9 mouse cellular contexts compared by ENCODE assay signal in genomic region chr17:46433627-46434026, GRCm38 (mm10). TPM values are rescaled to one million over a fixed set of nuclear protein-coding genes. Genes with fewer than 3 reads are reported as not detected.
DNase-seq lines count a peak whose midpoint lies in the region; ATAC-seq and TF ChIP-seq lines count a peak whose summit lies in the region.
"Had no signal": no experiment of that assay in that cellular context is flagged by ENCODE, and none has a peak within 500 bp of the region (broad histone marks: within the 10 kb centered on the region; RNA-seq: fewer than 3 reads in every experiment).

No protein-coding gene starts in this region.

- no peaks in the 10 kb centered on the region for H3K36me3 ChIP-seq in ES-E14 (ENCODE audit: control insufficient read depth, insufficient read depth, low read length, poor library complexity, severe bottlenecking)
- H3K36me3 ChIP-seq in hindbrain, embryonic 13.5 days: no peaks in the 10 kb centered on the region
- H3K36me3 ChIP-seq in limb, embryonic 14.5 days (ENCODE audit: control insufficient read depth, insufficient read depth, low read length): no peaks in the 10 kb centered on the region
- no peaks in the 10 kb centered on the region for H3K36me3 ChIP-seq in stomach, embryonic 15.5 days

- H3K9ac ChIP-seq in ES-E14 (ENCODE audit: insufficient read depth, low read depth, low read length, poor library complexity, severe bottlenecking): peak overlapping the region; percentile 49; the same call in 1 of the 2 replicates
- H3K9ac ChIP-seq in hindbrain, embryonic 13.5 days: peak overlapping the region; percentile 39; the same call in 1 of the 2 replicates
- no peak overlapping the region for H3K9ac ChIP-seq in limb, embryonic 14.5 days (ENCODE audit: low read depth, low read length, severe bottlenecking)
- no peak overlapping the region for H3K9ac ChIP-seq in stomach, embryonic 15.5 days

- no peak overlapping the region for H3K27ac ChIP-seq in ES-E14 (ENCODE audit: insufficient read depth, low read depth, low read length, poor library complexity, severe bottlenecking)
- H3K27ac ChIP-seq in hindbrain, embryonic 13.5 days: no peak overlapping the region
- no peak overlapping the region for H3K27ac ChIP-seq in limb, embryonic 14.5 days (replicated peaks; ENCODE audit: low read depth, low read length)
- H3K27ac ChIP-seq in stomach, embryonic 15.5 days: no peak overlapping the region

- no peaks in the 10 kb centered on the region for H3K9me3 ChIP-seq in ES-E14 (ENCODE audit: control insufficient read depth, insufficient read depth, low read depth, low read length)
- no peaks in the 10 kb centered on the region for H3K9me3 ChIP-seq in hindbrain, embryonic 13.5 days
- H3K9me3 ChIP-seq in limb, embryonic 14.5 days (ENCODE audit: control insufficient read depth, low read length): no peaks in the 10 kb centered on the region
- H3K9me3 ChIP-seq in stomach, embryonic 15.5 days: no peaks in the 10 kb centered on the region

- WGBS in hindbrain, embryonic 13.5 days: 5% methylated on average over 17 of the region's 17 CpGs
- 5% methylated on average over 16 of the region's 17 CpGs for WGBS in limb, embryonic 14.5 days
- WGBS in stomach, embryonic 15.5 days: 4% methylated on average over 17 of the region's 17 CpGs

- DNase-seq in ES-E14 (ENCODE audit: low read depth, low spot score) (no peak), adipocyte (ENCODE audit: low spot score) (no peak)
- DNase-seq in adrenal gland, postnatal 25 days: peak; percentile 56
- no peak for DNase-seq in limb, embryonic 14.5 days (ENCODE audit: low spot score)
- DNase-seq in urinary bladder, postnatal 10 days (ENCODE audit: low spot score): no peak

- TF ChIP-seq POLR2A in limb, embryonic 14.5 days (IDR thresholded peaks at IDR 0.05; ENCODE audit: borderline replicate concordance, extremely low read depth, insufficient read depth, insufficient read length): no peak

- in situ Hi-C loops in ES-E14 (cut with MboI; ENCODE audit: low sequenced_read_pairs in 2 of 2, unreplicated experiment in 2 of 2): no loop called here

- no peak for ATAC-seq in hindbrain, embryonic 13.5 days (ENCODE audit: low FRiP score)
- no peak for ATAC-seq in limb, embryonic 14.5 days (ENCODE audit: low FRiP score, low read depth)
- ATAC-seq in stomach, embryonic 15.5 days (ENCODE audit: insufficient read depth, low FRiP score, low read depth): no peak
- ATAC-seq in cerebellum, adult (ENCODE audit: insufficient number of reproducible peaks, low FRiP score, low TSS enrichment): no peak

- peak overlapping the region; percentile 55 to 80 for H3K4me3 ChIP-seq in ES-E14 (ENCODE audit: insufficient read depth in 1 of 2, low read depth in 1 of 2, low read length in 2 of 2, poor library complexity in 1 of 2, severe bottlenecking in 1 of 2)
- no peak overlapping the region for H3K4me3 ChIP-seq in hindbrain, embryonic 13.5 days
- H3K4me3 ChIP-seq in limb, embryonic 14.5 days (replicated peaks; ENCODE audit: low read length): peak overlapping the region; percentile 18; the same call in 1 of the 2 replicates
- H3K4me3 ChIP-seq in stomach, embryonic 15.5 days (replicated peaks): no peak overlapping the region; the same call in 1 of the 2 replicates

- peaks cover 24% of the 10 kb centered on the region; the same call in 1 of the 2 replicates for H3K27me3 ChIP-seq in hindbrain, embryonic 13.5 days
- no peaks in the 10 kb centered on the region for H3K27me3 ChIP-seq in limb, embryonic 14.5 days (ENCODE audit: control insufficient read depth, insufficient read depth, low read length)
- peaks cover 8% of the 10 kb centered on the region; the same call in 1 of the 2 replicates for H3K27me3 ChIP-seq in stomach, embryonic 15.5 days (replicated peaks)

- peak overlapping the region; percentile 39 for H3K4me2 ChIP-seq in hindbrain, embryonic 13.5 days
- H3K4me2 ChIP-seq in limb, embryonic 14.5 days (replicated peaks; ENCODE audit: low read depth, low read length, severe bottlenecking): peak overlapping the region; percentile 39
- H3K4me2 ChIP-seq in stomach, embryonic 15.5 days: peak overlapping the region; percentile 49

- H3K4me1 ChIP-seq in ES-E14 (ENCODE audit: control insufficient read depth in 2 of 2, insufficient read depth in 2 of 2, low read length in 2 of 2, poor library complexity in 1 of 2): peaks cover 2 to 31% of the 10 kb centered on the region in 2 experiments; a peak in 3 of 4 replicates
- H3K4me1 ChIP-seq in hindbrain, embryonic 13.5 days (replicated peaks): peaks cover 22% of the 10 kb centered on the region
- H3K4me1 ChIP-seq in limb, embryonic 14.5 days (ENCODE audit: control insufficient read depth, insufficient read depth, low read length): no peaks in the 10 kb centered on the region
- H3K4me1 ChIP-seq in stomach, embryonic 15.5 days: peaks cover 10% of the 10 kb centered on the region; the same call in 1 of the 2 replicates

TF ChIP-seq in ES-E14, 5 proteins besides CTCF, POLR2A, EP300 and RAD21:
- TF ChIP-seq ZC3H11A (IDR thresholded peaks at IDR 0.05; ENCODE audit: borderline replicate concordance, low read depth, low read length) (no peak), HCFC1 (IDR thresholded peaks at IDR 0.05; ENCODE audit: borderline replicate concordance, insufficient read depth, low read length) (no peak), CHD2 (IDR thresholded peaks at IDR 0.05; ENCODE audit: low read depth, low read length) (no peak), MAFK (IDR thresholded peaks at IDR 0.05; ENCODE audit: insufficient read depth, low read depth, low read length) (no peak), ZNF384 (IDR thresholded peaks at IDR 0.05; ENCODE audit: low read depth, low read length) (no peak)

RNA-seq across cellular contexts. Expression of gene Slc22a7, which starts 4.6 kb away (rescaled TPM):
- 3.6 and 6.1 TPM in 2 replicates for total RNA-seq in ES-E14 (2012; rRNA removed)
- total RNA-seq in adrenal gland, postnatal 25 days (2021): not detected in 2 replicates
- not detected in 2 replicates for polyA plus RNA-seq in hindbrain, embryonic 13.5 days (2015; fragmentation: Nextera tagmentation; extraction: Ambion mirVana)
- not detected in 2 replicates for polyA plus RNA-seq in limb, embryonic 14.5 days (2012; rRNA removed)
- not detected in 2 replicates for polyA plus RNA-seq in limb, embryonic 14.5 days (2014; fragmentation: Nextera tagmentation; extraction: Ambion mirVana)
- not detected in 2 replicates for polyA plus RNA-seq in stomach, embryonic 15.5 days (2015; fragmentation: Nextera tagmentation; extraction: Ambion mirVana)

RNA-seq across cellular contexts. Expression of gene Crip3, which starts 4.9 kb away (rescaled TPM):
- total RNA-seq in ES-E14 (2012; rRNA removed): 0.49 and 0.79 TPM in 2 replicates
- total RNA-seq in adrenal gland, postnatal 25 days (2021): 0.61 and 1.4 TPM in 2 replicates
- 2.4 and 3.1 TPM in 2 replicates for polyA plus RNA-seq in hindbrain, embryonic 13.5 days (2015; fragmentation: Nextera tagmentation; extraction: Ambion mirVana)
- polyA plus RNA-seq in limb, embryonic 14.5 days (2012; rRNA removed): 4.5 and 6.8 TPM in 2 replicates
- 1.4 and 3.1 TPM in 2 replicates for polyA plus RNA-seq in limb, embryonic 14.5 days (2014; fragmentation: Nextera tagmentation; extraction: Ambion mirVana)
- 1.3 and 1.9 TPM in 2 replicates for polyA plus RNA-seq in stomach, embryonic 15.5 days (2015; fragmentation: Nextera tagmentation; extraction: Ambion mirVana)
- total RNA-seq: liver, adult 2 months had no signal

RNA-seq across cellular contexts. Expression of gene Zfp318, which starts 50.1 kb away (rescaled TPM):
- 14.0 and 19.1 TPM in 2 replicates for total RNA-seq in ES-E14 (2012; rRNA removed)
- 34.7 and 38.3 TPM in 2 replicates for total RNA-seq in adrenal gland, postnatal 25 days (2021)
- polyA plus RNA-seq in hindbrain, embryonic 13.5 days (2015; fragmentation: Nextera tagmentation; extraction: Ambion mirVana): 18.0 and 19.1 TPM in 2 replicates
- 23.0 and 23.7 TPM in 2 replicates for polyA plus RNA-seq in limb, embryonic 14.5 days (2012; rRNA removed)
- 18.4 and 22.7 TPM in 2 replicates for polyA plus RNA-seq in limb, embryonic 14.5 days (2014; fragmentation: Nextera tagmentation; extraction: Ambion mirVana)
- polyA plus RNA-seq in stomach, embryonic 15.5 days (2015; fragmentation: Nextera tagmentation; extraction: Ambion mirVana): 8.2 and 9.8 TPM in 2 replicates

RNA-seq across cellular contexts. Expression of gene Ttbk1, which starts 53.8 kb away (rescaled TPM):
- 0.98 and 1.2 TPM in 2 replicates for total RNA-seq in ES-E14 (2012; rRNA removed)
- 0.52 and 0.55 TPM in 2 replicates for total RNA-seq in adrenal gland, postnatal 25 days (2021)
- polyA plus RNA-seq in hindbrain, embryonic 13.5 days (2015; fragmentation: Nextera tagmentation; extraction: Ambion mirVana): 4.6 and 4.7 TPM in 2 replicates
- 0.31 and 0.49 TPM in 2 replicates for polyA plus RNA-seq in limb, embryonic 14.5 days (2012; rRNA removed)
- polyA plus RNA-seq in limb, embryonic 14.5 days (2014; fragmentation: Nextera tagmentation; extraction: Ambion mirVana): 0.06 and 0.12 TPM in 2 replicates
- polyA plus RNA-seq in stomach, embryonic 15.5 days (2015; fragmentation: Nextera tagmentation; extraction: Ambion mirVana): 0.27 and 0.31 TPM in 2 replicates

Comparison
In these comparisons a context has a peak if more than half of its experiments do, and no peak if none do; other contexts are left out.
1. H3K4me3 ChIP-seq: peak in ES-E14 (2 of 2) and limb, embryonic 14.5 days (single experiment); none in hindbrain, embryonic 13.5 days (single experiment) and stomach, embryonic 15.5 days (single experiment).
2. H3K9ac ChIP-seq: peak in ES-E14 (single experiment) and hindbrain, embryonic 13.5 days (single experiment); none in limb, embryonic 14.5 days (single experiment) and stomach, embryonic 15.5 days (single experiment).
3. Peak in every context shown above with its lines, with median percentiles within 50 percentile points of each other: H3K4me2 ChIP-seq.